Mouse (Mus musculus): ENCODE data around the gene Foxl1. TPM values are rescaled to one million over a fixed set of nuclear protein-coding genes. Genes with fewer than 3 reads are reported as not detected.

Gene Foxl1
- not detected in 2 replicates for polyA plus RNA-seq (2021; fragmentation: Nextera tagmentation)
- long read RNA-seq, experiment 1 = 0 reads
- long read RNA-seq, experiment 2 = 0 reads

GRCm38 (mm10) chr8:121127756-121128375, at the start of gene Foxl1:
TSS of gene Foxl1 (plus strand) at chr8:121127940.

GRCm38 (mm10) chr8:121084210-121084951, 43.4 kb upstream of the Foxl1 start, which contains the start of gene Foxf1:
TSS of gene Foxf1 (plus strand) at chr8:121084386.

GRCm38 (mm10) chr8:121107668-121108656, 19.8 kb upstream of the Foxl1 start, which contains the start of gene Mthfsd:
TSS of gene Mthfsd (minus strand) at chr8:121108392.

GRCm38 (mm10) chr8:121115948-121116347, 11.8 kb upstream of the Foxl1 start, which contains the start of gene Foxc2:
TSS of gene Foxc2 (plus strand) at chr8:121116171.

Small RNA genes within 50 kb of the gene (microRNA-seq; reads per million reads assigned to microRNA genes)
- gene Gm27530 = not detected

Other genes starting within 250 kb of the Foxl1 start
- gene Foxf1, start 43.6 kb upstream of the Foxl1 start, polyA plus RNA-seq (2021; fragmentation: Nextera tagmentation) = 0.05 and 0.09 TPM in 2 replicates
- gene Mthfsd, start 19.5 kb upstream of the Foxl1 start, polyA plus RNA-seq (2021; fragmentation: Nextera tagmentation) = 39.6 and 41.9 TPM in 2 replicates
- 0.14 and 0.30 TPM in 2 replicates for gene Foxc2, start 11.8 kb upstream of the Foxl1 start, polyA plus RNA-seq (2021; fragmentation: Nextera tagmentation)